Mouse (Mus musculus): ENCODE measurements around the gene Acaca. TPM values are rescaled to one million over a fixed set of nuclear protein-coding genes. Genes with fewer than 3 reads are reported as not detected.
"Not testable (repeated sequence)": the region's sequence is repeated elsewhere in the genome, so short reads cannot be mapped to it uniquely, and the experiment has no call there.

Acaca gene
- polyA plus RNA-seq, 1 experiment from 2014 or later, result 26.4 TPM

- no peak overlapping the region for H3K9ac ChIP-seq (replicated peaks)
- H3K27me3 ChIP-seq, result no peaks in the 10 kb centered on the region
- 32% methylated on average over 6 of the region's 6 CpGs for WGBS
- no peaks in the 10 kb centered on the region for H3K9me3 ChIP-seq
- H3K36me3 ChIP-seq, result no peaks in the 10 kb centered on the region; the same call in 1 of the 2 replicates
- H3K27ac ChIP-seq (replicated peaks), result no peak overlapping the region
- H3K4me3 ChIP-seq, result no peak overlapping the region
- H3K4me1 ChIP-seq, result no peaks in the 10 kb centered on the region
- H3K4me2 ChIP-seq (replicated peaks), result no peak overlapping the region
- no peak for ATAC-seq (replicated peaks)
Measured at GRCm38 (mm10) chr11:84306158-84306742, 176.8 kb downstream of the Acaca start.

DNA sequence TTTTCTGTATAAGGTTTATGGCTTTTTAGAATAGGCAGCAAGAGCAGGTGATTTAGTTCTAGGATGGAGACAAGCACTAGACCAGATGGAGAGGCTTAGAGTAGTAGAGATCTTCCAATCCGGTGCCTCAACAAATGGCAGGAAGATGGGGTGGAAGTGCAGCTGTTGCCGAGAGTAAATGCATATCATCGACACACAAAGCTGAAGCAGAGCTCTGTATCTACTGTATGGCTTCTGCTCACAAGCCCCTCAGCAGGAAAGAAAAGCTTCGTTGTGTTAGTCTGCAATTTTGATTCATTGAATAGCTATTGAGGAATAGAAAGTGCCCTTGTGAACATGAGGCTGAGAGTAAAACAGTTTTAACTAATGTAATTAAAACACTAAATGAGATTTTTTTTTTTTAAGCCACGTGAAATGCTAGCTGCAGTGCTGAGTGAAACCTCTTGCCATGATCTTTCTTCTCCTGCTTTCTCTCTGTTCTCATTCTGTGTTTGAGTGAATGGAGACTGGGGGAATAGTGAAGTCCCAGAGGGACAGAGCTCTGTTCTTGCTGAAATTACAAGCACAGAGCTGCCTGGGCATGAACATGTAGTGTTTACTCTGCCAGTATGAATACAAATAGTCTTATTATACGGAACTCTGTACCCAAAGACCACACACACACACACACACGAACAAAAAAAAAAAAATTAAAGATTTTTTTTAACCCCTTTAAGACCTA is 194.7 kb downstream of the Acaca start:
- Histone ChIP-seq H3K4me2 (replicated peaks) (no peak overlapping the region), H3K27ac (replicated peaks) (peak overlapping the region; percentile 50), H3K4me1 (peaks cover 12% of the 10 kb centered on the region), H3K9ac (replicated peaks) (no peak overlapping the region), H3K36me3 (peaks cover 3% of the 10 kb centered on the region; the same call in 1 of the 2 replicates), H3K4me3 (no peak overlapping the region), H3K9me3 (no peaks in the 10 kb centered on the region), H3K27me3 (no peaks in the 10 kb centered on the region)
- 24% methylated on average over 7 of the region's 7 CpGs for WGBS
- ATAC-seq (replicated peaks), result no peak

GRCm38 (mm10) chr11:84327086-84327485 is 197.6 kb downstream of the Acaca start:
- 68% methylated on average over 4 of the region's 4 CpGs for WGBS
- H3K27ac ChIP-seq (replicated peaks), result no peak overlapping the region
- H3K27me3 ChIP-seq, result no peaks in the 10 kb centered on the region
- no peak overlapping the region for H3K4me2 ChIP-seq (replicated peaks)
- no peaks in the 10 kb centered on the region for H3K9me3 ChIP-seq
- H3K9ac ChIP-seq (replicated peaks), result no peak overlapping the region
- H3K4me3 ChIP-seq, result no peak overlapping the region
- ATAC-seq (replicated peaks), result no peak
- peaks cover 12% of the 10 kb centered on the region for H3K4me1 ChIP-seq
- no peaks in the 10 kb centered on the region; the same call in 1 of the 2 replicates for H3K36me3 ChIP-seq

GRCm38 (mm10) chr11:84332384-84332783 is 202.9 kb downstream of the Acaca start:
- Histone ChIP-seq H3K9ac (replicated peaks) (no peak overlapping the region), H3K27me3 (no peaks in the 10 kb centered on the region), H3K36me3 (no peaks in the 10 kb centered on the region), H3K9me3 (no peaks in the 10 kb centered on the region), H3K4me1 (no peaks in the 10 kb centered on the region), H3K27ac (replicated peaks) (no peak overlapping the region), H3K4me3 (no peak overlapping the region), H3K4me2 (replicated peaks) (no peak overlapping the region)
- no peak for ATAC-seq (replicated peaks)

GRCm38 (mm10) chr11:84332860-84333259 is 203.4 kb downstream of the Acaca start:
- no peak overlapping the region for H3K4me3 ChIP-seq
- H3K9me3 ChIP-seq, result no peaks in the 10 kb centered on the region
- ATAC-seq (replicated peaks), result no peak
- 86% methylated on average over 3 of the region's 3 CpGs for WGBS
- H3K27ac ChIP-seq (replicated peaks), result no peak overlapping the region
- H3K4me1 ChIP-seq, result no peaks in the 10 kb centered on the region
- 0 out of 2 replicates have a peak, but pooled peaks cover under 1% of the 10 kb centered on the region for H3K36me3 ChIP-seq
- no peak overlapping the region for H3K9ac ChIP-seq (replicated peaks)
- H3K4me2 ChIP-seq (replicated peaks), result no peak overlapping the region
- H3K27me3 ChIP-seq, result no peaks in the 10 kb centered on the region

- not testable (repeated sequence) for H3K27me3 ChIP-seq; H3K9ac ChIP-seq (replicated peaks); H3K36me3 ChIP-seq; H3K27ac ChIP-seq (replicated peaks); H3K9me3 ChIP-seq; H3K4me3 ChIP-seq; ATAC-seq (replicated peaks); H3K4me1 ChIP-seq; H3K4me2 ChIP-seq (replicated peaks)
- 97% methylated on average over 8 of the region's 8 CpGs for WGBS
Measured at GRCm38 (mm10) chr11:84338273-84338672, 208.8 kb downstream of the Acaca start.

- WGBS, result 94% methylated on average over 2 of the region's 2 CpGs
- Histone ChIP-seq H3K27ac (replicated peaks) (no peak overlapping the region), H3K9ac (replicated peaks) (no peak overlapping the region), H3K27me3 (no peaks in the 10 kb centered on the region), H3K36me3 (peaks cover 7% of the 10 kb centered on the region; the same call in 1 of the 2 replicates), H3K4me1 (no peaks in the 10 kb centered on the region), H3K9me3 (no peaks in the 10 kb centered on the region), H3K4me2 (replicated peaks) (no peak overlapping the region), H3K4me3 (no peak overlapping the region)
- ATAC-seq (replicated peaks), result no peak
Measured at GRCm38 (mm10) chr11:84340630-84341029, 211.2 kb downstream of the Acaca start.

DNA sequence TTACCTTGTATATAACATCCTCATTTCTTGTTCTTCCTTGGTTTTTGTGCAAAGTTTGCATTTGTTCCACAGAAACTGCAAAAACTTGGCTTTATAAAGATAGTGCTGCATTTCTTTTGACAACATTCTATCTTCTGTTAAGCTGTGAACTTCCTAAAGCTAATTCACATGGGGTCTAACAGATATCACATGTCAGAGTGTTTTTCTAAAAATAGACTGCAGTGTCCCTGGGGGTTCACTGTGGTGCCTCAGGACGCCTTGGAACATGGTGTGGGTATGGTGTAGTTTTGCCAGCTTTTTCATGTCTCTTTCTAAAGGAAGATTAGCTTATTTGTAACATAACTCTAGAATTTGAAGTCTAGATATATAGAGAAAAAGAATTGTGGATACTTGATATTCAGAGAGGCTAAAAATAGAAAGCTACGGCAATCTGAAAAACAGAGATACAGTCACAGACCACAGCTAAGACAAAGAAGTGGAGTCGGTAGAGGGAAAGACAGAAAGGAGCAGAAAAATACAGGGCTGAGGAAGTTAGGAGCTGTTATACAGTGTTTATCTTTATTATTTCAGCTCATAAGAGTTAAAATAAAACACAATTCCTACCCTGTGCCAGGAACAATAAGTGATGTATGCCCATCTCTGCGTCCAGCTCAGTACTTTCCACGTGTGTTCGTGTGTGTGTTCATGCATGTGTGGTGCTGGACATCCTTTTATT is 215.2 kb downstream of the Acaca start:
- no peaks in the 10 kb centered on the region for H3K9me3 ChIP-seq
- 77% methylated on average over 6 of the region's 6 CpGs for WGBS
- H3K27ac ChIP-seq (replicated peaks), result peak overlapping the region; percentile 19; the same call in 1 of the 2 replicates
- H3K4me2 ChIP-seq (replicated peaks), result no peak overlapping the region
- H3K27me3 ChIP-seq, result no peaks in the 10 kb centered on the region
- H3K4me3 ChIP-seq, result no peak overlapping the region
- H3K4me1 ChIP-seq, result peaks cover 22% of the 10 kb centered on the region
- H3K9ac ChIP-seq (replicated peaks), result no peak overlapping the region
- no peaks in the 10 kb centered on the region for H3K36me3 ChIP-seq
- ATAC-seq (replicated peaks), result no peak

DNA sequence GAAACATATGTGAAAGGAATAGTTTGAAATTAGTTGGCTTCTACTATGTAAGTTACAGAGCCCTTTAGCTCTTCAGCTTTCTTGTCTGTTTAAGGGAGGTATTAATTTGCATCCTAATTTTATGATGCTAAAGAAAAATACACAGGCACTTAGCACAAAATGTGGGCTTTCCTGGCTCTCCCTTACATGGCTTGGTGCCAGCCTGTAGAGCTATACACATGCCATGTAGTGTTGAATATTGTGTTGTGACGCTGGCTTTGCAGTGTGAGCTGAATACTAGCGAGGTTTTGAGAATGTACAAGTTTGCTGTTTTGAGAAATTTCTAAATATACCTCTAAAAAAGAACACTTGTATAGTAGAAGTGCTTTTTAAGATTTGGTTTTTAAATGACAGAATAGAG is 218.3 kb downstream of the Acaca start:
- no peaks in the 10 kb centered on the region for H3K36me3 ChIP-seq
- no peak overlapping the region for H3K4me2 ChIP-seq (replicated peaks)
- H3K27me3 ChIP-seq, result no peaks in the 10 kb centered on the region
- WGBS, result 25% methylated on average over 2 of the region's 2 CpGs
- peaks cover 34% of the 10 kb centered on the region for H3K4me1 ChIP-seq
- no peaks in the 10 kb centered on the region for H3K9me3 ChIP-seq
- no peak overlapping the region for H3K9ac ChIP-seq (replicated peaks)
- ATAC-seq (replicated peaks), result peak; percentile 86
- H3K27ac ChIP-seq (replicated peaks), result peak overlapping the region; percentile 89
- H3K4me3 ChIP-seq, result no peak overlapping the region

DNA sequence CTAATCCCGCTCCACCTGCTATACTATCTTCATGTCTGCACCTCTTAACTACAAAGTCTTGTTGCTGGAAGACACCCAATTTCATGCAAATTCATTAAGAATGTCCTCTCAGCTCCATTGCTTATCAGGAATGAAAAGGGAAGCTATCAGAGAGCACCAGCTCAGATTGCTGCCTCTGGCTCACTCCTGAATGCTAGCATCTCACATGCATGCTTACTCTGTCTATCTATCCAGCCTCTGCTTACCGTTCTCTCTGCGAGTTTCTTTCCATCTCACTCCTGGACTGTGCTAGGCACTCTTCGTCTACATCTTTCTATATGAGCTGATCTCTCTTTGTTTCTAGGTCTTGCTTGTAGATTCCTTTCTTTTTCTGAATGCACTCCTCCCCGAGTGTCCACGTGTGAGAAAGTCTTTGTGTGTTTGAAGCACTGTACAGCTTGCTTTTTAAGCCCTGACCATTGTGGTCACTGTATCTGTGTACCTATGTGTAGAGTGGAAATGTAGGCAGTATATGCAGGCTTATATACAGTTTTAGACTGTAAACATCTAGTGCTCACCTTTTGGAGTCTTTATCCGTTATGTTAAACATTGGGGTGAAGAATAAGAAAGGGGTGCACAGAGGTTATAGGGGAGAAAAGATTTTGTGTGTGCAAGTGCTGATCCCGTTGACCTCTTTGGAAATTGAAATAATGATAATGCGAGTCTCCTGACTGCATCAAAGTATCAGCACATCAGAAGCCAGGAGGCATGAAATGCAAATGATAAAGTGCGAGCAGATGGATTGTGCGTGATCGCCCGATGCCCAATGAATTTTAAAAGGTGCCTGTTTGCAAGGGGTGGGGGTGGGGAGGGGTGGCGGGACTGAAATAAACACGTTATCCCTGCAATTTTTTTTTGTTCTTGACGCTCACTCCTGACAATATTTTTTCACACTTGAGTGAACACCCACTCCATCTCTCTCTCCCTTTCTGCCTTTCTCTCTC is 219.7 kb downstream of the Acaca start:
- 24% methylated on average over 16 of the region's 16 CpGs for WGBS

DNA sequence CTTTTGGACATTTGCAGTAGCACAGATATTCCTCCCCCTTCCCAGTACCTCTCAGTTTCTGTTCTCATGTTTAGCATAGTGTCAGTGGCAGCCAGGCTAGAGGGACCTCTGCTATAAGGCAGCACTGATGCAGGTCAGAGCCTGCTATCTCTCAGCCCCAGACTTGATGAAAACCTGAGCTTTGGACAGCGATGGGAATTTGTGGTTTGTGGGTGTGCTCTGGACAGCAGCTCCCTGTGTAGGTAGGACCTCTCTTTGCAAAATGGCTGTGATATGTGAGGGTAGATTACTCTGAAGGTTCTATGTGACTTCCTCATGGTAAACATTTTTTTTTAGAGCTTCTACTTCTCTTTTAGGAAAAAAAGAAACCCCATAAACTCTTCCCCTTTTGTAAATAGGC is 221.7 kb downstream of the Acaca start:
- no peaks in the 10 kb centered on the region for H3K36me3 ChIP-seq
- no peaks in the 10 kb centered on the region for H3K27me3 ChIP-seq
- peaks cover 34% of the 10 kb centered on the region for H3K4me1 ChIP-seq
- H3K4me3 ChIP-seq, result no peak overlapping the region
- H3K27ac ChIP-seq (replicated peaks), result no peak overlapping the region
- no peak overlapping the region for H3K9ac ChIP-seq (replicated peaks)
- no peak overlapping the region for H3K4me2 ChIP-seq (replicated peaks)
- no peak for ATAC-seq (replicated peaks)
- WGBS, result 92% methylated on average over 1 of the region's 1 CpGs
- H3K9me3 ChIP-seq, result no peaks in the 10 kb centered on the region

More for the DNA sequence above, 219.7 kb downstream of the Acaca start:
- Histone ChIP-seq H3K9ac (replicated peaks) (no peak overlapping the region), H3K36me3 (no peaks in the 10 kb centered on the region), H3K4me3 (no peak overlapping the region), H3K9me3 (no peaks in the 10 kb centered on the region), H3K4me2 (replicated peaks) (peak overlapping the region; percentile 26), H3K4me1 (peaks cover 34% of the 10 kb centered on the region), H3K27ac (replicated peaks) (peak overlapping the region; percentile 89), H3K27me3 (no peaks in the 10 kb centered on the region)
- ATAC-seq (replicated peaks), result peak; percentile 62
